Mouse (Mus musculus): ENCODE data around the gene Olfr799.

The Olfr799 gene

DNA sequence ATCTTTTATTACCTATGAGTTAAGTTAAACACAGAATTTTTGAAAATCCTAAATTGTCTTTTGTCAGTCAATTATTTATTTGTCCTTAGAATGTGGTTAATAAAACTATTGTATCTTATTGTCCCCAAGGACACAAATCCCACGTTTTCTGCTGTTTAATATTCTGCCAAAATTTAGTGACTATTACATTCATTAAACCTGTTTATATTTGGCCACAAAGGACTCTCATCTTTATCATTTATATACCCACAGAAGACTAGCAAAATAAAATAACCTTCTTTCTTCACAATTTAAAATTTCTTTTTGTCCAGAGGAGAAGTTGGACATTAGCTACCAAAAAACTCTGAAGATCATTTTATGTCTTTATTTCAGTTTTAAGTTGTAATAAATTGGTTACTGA, at the start of gene Olfr799:
Olfr799 (plus strand) TSS at position 301 of the 400 bp plus-strand sequence.
- DNase-seq = no peak

- DNase-seq = no peak
These were observed 24.8 kb upstream of the Olfr799 start, which contains the start of gene Olfr796 for GRCm38 (mm10) chr10:129612470-129612869. Gene Olfr796 (minus strand): TSS chr10:129612570.

GRCm38 (mm10) chr10:129621724-129622123, 15.6 kb upstream of the Olfr799 start:
- no peak for DNase-seq

DNA sequence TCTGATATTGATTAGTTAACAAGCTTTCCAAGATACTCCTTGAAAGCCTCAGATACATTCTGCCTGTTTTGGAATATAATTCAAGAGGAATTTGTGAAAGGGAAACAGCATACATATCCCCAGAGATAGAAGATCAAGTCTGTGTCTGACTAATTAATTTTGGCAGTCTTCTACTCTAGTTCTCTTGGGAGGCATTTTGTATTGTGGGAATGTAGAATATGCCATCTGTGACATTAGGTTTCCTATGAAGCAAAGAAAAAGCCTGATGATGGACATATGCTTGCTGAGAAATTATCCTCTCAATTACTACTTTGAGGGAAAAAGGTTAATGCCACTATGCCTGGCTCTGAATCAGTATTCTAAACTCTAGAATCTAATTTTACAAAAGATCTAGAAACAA, 14.0 kb upstream of the Olfr799 start:
- no peak for DNase-seq

- no peak for DNase-seq
These were observed 9.4 kb upstream of the Olfr799 start, which contains the start of gene Olfr798 for GRCm38 (mm10) chr10:129627834-129628233. Gene Olfr798 (minus strand): TSS chr10:129627934.

GRCm38 (mm10) chr10:129651763-129652162, 14.5 kb downstream of the Olfr799 start:
- DNase-seq = no peak

DNA sequence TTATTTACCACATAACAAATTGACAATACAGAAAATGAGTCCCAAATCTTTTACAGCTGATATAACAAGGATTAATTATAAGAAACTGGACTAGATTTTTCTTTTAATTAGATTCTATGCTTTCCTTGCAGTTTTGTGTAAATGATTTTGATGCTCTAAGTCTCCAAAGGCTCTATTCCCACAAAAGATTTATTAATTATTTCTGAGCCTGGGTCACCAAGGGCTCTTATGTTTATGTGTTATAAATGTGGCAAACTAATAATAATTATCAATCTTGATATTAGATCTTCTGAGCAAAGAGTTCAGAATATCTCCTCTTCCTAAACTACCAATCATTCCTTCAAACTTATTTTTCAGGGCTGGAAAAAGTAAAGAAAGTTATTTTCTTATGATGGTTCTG, 20.1 kb downstream of the Olfr799 start, which contains the start of gene Olfr800:
Olfr800 (plus strand) TSS at position 301 of the 400 bp plus-strand sequence.
- no peak for DNase-seq

GRCm38 (mm10) chr10:129673765-129674164, 36.5 kb downstream of the Olfr799 start, which contains the start of gene Olfr801:
Gene Olfr801 (minus strand): TSS chr10:129673865.
- no peak for DNase-seq

- DNase-seq = no peak
These were observed 50.8 kb downstream of the Olfr799 start, which contains the start of gene Olfr802 for GRCm38 (mm10) chr10:129688069-129688468. Gene Olfr802 (minus strand): TSS chr10:129688169.

GRCm38 (mm10) chr10:129694186-129694585, 56.9 kb downstream of the Olfr799 start, which contains the start of gene Olfr803:
Gene Olfr803 (minus strand): TSS chr10:129694286.
- DNase-seq = no peak

Measured in cerebellum, adult 11-12 months (tissue).